Mouse (Mus musculus) cerebellum, postnatal 25 days (tissue): Measurements from ENCODE around the gene Pafah2.
A peak's percentile ranks its signal among the peaks of the same experiment; 100 is the strongest.
"Not testable (repeated sequence)": the region's sequence is repeated elsewhere in the genome, so short reads cannot be mapped to it uniquely, and the experiment has no call there.

Experiments used
- DNase-seq, 2 experiments: peaks; one replicate each; pipeline ENCODE4 v3.0.0; 2021; ENCODE audit warnings: mixed read lengths in 2 of 2

The Pafah2 gene

DNA sequence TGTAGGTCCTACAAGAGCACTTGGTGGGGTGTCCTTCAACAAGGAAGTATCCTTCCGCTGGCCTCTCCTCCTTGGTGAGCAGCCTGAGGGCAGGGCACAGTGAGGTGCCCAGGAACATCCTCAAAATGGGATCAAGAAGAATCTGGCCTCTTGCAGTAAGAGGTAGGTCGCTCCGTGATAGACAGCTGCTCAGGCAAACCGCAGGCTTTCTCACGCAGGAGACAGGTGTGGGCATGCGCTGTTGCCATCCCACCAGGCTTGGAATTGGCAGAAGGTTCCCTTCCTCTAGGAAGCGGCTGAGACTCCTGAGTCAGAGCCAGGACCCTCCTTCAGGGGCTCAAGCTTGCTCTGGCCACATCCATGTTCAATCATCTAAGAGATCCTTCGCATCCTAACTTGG lies 22.8 kb upstream of the Pafah2 start:
- no peak for DNase-seq

DNA sequence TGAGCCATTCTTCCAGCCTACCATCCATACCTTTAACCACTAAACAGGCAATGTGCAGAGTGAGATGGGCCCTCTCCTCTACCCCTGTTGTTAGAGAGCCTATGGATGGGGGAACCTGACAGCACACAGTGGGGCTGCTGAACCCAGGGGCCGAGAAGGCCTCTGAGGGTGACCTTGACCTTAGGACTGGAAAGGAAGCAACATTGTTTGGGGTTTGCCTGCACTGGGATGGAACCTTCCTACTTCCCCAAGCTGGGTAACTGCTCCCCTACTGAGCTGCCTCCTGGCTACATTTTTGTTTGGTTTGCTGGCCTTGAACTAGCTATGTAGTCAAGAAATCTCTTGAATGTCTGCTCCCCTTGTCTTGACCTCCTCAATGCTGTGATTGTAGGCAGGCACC lies 21.8 kb upstream of the Pafah2 start:
- no peak for DNase-seq

GRCm38 (mm10) chr4:134378089-134378615 lies 18.0 kb upstream of the Pafah2 start:
- DNase-seq, result no peak

GRCm38 (mm10) chr4:134379510-134379909 lies 16.6 kb upstream of the Pafah2 start:
- DNase-seq, result no peak

DNA sequence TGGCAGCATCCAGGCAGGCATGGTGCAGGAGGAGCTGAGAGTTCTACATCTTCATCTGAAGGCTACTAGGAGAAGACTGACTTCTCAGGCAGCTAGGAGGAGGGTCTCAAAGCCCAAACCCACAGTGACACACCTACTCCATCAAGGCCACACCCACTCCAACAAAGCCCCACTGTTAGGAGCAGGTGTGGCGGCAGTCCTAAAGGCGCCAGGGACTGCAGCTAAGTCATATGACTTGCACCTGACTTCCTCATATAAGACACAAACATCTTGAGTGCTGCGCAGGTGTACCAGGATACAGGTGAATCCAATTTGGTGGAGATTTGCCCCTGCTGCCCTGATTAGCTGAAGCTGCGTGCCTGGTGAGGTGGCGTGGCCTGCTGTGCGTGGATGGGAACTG lies 12.4 kb upstream of the Pafah2 start, which contains the start of gene Extl1:
Gene Extl1, minus strand, starts transcription at position 101 of the 400 bp plus-strand sequence.
- DNase-seq, result not testable (repeated sequence)

DNA sequence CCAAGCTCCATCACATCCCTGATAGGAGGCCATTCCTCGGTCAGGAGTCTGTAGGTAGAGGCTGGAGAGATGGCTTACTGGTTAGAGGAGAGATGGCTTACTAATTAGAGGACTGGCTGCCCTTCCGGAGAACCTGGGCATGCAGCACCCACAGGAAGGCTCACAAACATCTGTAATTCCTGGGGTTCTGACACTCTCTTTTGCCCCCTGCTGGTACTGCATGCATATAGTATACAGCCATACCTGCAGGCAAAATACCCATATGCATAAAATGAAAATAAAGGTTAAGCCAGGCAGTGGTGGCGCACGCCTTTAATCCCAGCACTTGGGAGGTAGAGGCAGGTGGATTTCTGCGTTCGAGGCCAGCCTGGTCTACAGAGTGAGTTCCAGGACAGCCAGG lies 8.9 kb upstream of the Pafah2 start:
- DNase-seq, result no peak

GRCm38 (mm10) chr4:134388397-134388796 lies 7.7 kb upstream of the Pafah2 start:
- peak; percentile 68 to 83 for DNase-seq

- DNase-seq, result no peak
Measured at GRCm38 (mm10) chr4:134391636-134392035, 4.5 kb upstream of the Pafah2 start.

- no peak for DNase-seq
Measured at GRCm38 (mm10) chr4:134392595-134392994, 3.5 kb upstream of the Pafah2 start.

GRCm38 (mm10) chr4:134393026-134393425 lies 3.1 kb upstream of the Pafah2 start:
- peak in 1 of 2 experiments; percentile 47 for DNase-seq

DNA sequence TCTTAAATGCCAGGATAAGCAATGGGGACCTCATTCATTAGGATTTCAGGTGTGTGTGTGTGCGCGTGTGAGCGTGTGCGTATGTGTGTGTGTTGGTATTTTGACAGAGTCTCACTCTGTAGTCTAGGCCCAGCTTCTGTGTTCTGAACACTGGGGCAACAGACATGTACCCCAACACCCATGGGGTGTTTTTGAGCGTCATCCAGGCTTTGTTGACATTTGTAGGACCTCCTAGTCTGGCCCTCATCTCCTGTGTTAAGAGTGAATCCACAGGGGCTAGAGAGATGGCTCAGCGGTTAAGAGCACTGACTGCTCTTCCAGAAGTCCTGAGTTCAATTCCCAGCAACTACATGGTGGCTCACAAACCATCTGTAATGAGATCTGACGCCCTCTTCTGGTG lies 978 bp upstream of the Pafah2 start:
- no peak for DNase-seq

GRCm38 (mm10) chr4:134397121-134397520 lies 1.0 kb downstream of the Pafah2 start:
- peak; percentile 64 to 74 for DNase-seq

DNA sequence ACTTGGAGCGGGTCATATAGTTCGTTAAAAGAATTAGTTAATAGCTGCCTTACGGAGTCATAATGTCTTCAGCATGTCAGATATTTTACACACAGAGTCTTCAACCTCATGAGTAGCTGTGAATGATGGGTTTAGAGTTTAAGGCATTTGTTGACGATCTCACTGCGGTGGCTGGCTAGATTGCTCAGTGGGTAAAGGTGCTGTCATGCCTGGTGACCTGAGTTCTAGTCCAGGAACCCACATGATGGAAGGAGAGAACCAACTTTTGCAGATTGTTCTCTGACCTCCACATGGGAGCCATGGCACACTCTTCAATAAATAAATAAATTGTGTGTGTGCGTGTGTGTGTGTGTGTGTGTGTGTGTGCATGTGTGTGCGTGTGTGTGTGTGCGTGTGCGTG lies 1.6 kb downstream of the Pafah2 start:
- no peak for DNase-seq

DNA sequence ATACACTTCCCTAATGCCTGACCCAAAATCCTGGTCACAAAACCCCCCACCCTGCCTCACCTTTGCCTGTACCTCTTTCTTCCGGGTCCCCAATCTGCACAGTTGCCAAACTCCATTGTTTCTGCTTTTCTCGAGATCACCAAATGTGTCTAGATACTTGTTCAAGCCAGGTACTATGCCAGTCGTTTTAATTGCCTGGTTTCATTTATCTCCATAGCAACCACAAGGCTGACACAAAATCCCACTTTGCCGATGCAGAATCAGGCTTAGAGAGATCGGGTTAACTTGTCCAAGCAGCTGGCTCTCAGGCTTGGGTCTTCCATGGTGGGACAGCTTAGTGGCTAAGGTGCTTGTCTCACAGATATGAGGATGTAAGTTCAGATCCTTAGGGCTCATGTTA lies 4.1 kb downstream of the Pafah2 start:
- no peak for DNase-seq

GRCm38 (mm10) chr4:134401181-134401661 lies 5.1 kb downstream of the Pafah2 start:
- DNase-seq, result peak in 1 of 2 experiments; percentile 52

DNA sequence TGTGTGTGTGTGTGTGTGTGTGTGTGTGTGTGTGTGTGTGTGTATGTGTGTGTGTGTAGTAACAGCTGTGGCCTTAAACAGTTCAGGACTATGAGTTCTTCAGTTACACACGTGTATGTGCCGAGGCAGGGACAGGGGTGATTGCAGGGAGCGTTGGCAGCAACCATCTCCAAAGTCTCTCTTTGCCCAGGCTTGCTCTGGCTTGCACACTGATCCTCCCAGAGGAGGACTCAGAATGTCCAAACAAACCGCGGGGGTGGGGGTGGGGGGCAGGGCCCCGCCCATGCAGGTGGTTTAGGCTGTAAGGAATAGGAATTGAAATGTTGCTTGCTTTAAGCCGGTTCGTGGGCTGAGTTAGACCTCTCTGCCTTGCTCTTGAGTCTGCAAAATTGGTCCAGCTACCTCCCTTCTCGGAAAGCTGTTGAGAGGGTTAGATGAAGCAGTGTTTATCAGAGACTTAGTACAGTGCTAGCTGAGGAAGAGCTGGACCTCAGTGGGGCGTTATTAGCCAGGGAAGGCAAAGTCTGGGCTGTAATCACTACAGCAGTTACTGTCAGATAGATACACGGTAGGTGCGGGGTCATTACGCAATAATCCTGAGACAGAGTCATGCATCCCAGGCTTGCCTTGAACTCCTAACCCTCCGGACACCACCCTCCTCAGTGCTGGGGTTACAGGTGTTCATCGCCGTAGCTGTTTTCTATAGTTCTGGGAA lies 5.9 kb downstream of the Pafah2 start:
- no peak for DNase-seq

DNA sequence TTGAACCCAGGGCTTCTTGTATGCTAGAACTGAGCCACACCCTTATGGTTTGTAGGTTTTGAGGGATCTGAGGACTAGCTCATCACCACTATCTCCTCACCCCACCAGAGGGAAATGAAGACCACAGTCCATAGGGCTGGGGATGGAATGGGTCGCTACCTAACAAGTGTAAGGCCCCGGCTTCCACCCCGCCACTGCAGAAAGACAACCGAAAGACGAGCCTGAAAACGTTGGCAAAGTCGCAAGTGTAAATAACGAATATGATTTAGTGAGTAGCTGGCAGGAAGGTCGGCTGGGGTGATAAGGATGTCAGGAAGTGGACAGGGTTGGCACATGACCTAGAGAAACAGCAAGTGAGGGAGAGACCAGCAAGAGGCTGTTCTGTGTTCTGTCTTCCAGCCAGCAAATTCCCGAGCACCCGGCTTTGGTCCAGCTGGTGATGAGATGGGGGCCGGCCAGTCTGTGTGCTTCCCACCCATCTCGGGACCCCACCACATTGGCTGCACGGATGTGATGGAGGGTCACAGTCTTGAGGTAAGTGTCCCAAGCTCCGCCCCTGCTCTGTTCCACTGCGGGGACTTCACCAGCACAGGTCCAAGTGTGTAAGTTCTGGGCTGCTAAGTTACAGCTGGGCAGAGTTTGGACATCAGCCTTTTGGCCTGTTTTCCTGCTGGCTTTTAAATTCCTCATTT lies 6.6 kb downstream of the Pafah2 start:
- peak in 1 of 2 experiments; percentile 31 for DNase-seq

- no peak for DNase-seq
Measured at GRCm38 (mm10) chr4:134403721-134404120, 7.6 kb downstream of the Pafah2 start.

DNA sequence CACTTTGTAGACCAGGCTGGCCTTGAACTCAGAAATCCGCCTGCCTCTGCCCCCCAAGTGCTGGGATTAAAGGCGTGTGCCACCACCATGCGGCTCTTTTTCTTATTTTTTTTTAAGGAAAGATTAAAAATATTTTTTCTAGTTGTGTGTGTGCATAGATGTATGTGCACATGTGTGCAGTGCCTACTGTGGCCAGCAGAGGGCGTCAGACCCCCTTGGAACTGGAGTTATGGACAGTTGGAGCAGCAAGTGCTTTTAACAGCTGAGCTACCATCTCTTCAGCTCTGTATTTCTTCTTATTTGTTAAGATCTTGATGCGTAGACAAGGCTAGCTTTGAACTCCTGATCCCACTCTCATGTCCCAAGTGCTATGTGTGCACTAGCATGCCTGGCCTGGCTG lies 13.2 kb downstream of the Pafah2 start:
- DNase-seq, result peak in 1 of 2 experiments; percentile 37

DNA sequence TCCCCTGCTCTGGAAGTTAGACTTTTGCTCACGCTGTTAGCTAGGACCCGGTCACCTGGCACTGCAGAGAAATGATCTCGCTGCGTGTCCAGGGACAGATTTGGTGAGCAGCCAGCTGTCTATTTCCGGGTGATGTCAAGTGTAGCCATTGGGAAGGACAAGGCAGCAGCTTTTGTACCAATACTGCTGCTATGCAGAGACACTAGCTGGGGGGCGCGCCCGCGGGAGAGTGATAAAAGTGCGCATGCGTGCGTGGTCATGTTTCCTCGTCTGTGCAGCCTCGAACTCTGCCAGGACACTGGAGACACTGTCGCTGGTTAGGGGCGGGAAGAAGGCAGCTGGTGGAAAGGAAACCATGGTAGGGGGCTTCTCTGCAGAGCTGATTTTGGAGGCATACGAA lies 20.1 kb downstream of the Pafah2 start:
- DNase-seq, result peak; percentile 51 to 63

GRCm38 (mm10) chr4:134416602-134417001 lies 20.5 kb downstream of the Pafah2 start:
- DNase-seq, result no peak

DNA sequence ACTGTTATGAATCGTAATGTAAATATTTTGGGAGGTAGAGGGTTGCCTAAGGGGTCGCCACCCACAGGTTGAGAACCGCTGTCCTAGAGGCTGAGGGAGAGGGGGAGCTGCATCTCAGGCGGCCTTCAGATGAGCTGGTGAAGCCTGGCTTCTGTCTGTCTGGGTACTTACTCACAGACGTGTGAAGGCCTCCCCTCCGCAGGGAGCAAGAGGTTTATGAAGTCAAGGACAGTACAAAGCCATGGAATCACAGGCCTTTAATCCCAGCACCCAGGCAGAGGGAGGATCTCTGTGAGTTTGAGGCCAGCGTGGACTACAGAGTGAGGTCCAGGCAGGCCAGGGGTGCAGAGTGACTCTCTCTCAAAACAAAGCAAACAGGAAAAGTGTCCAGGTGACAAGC lies 21.0 kb downstream of the Pafah2 start:
- no peak for DNase-seq

- no peak for DNase-seq
Measured at GRCm38 (mm10) chr4:134421971-134422370, 25.9 kb downstream of the Pafah2 start.

DNA sequence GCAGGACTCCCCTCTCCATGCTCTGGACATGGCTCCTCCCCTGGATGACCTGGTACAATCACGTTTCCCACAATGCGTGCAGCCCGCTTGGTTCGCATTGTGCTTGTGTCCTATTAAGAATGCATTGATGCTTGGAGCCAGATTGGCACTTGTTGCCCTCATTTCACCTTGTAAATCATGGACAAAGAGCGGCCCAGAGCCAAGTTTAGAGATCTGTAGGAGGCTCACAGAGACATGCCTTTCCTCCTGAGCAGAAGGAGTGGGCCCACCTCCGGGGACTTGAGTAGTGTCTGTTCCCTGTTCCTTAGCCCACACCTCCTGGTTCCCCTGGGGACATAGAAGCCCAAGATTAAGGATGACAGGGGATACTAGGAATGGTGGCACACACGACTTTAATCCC lies 27.8 kb downstream of the Pafah2 start:
- no peak for DNase-seq
